Mouse (Mus musculus) midbrain, embryonic 10.5 days (tissue): ENCODE results near the gene Gm37240. TPM values are rescaled to one million over a fixed set of nuclear protein-coding genes. Genes with fewer than 3 reads are reported as not detected.

Experiments used
- DNase-seq: peaks from one replicate; pipeline ENCODE4 v3.0.0-alpha.2; 2017; ENCODE audit warnings: low spot score
- H3K27ac ChIP-seq: fragments of 300-500 bp; sonication (generic); replicated peaks from 2 replicates; pipeline ENCODE4 v1.5.1; 2016; ENCODE audit warnings: mild to moderate bottlenecking
- H3K27me3 ChIP-seq: fragments of 300-500 bp; sonication (generic); 2 replicates; pipeline ENCODE4 v1.6.1; 2016; ENCODE audit warnings: low read depth, mild to moderate bottlenecking; ENCODE audit not compliant: poor library complexity, severe bottlenecking
- H3K36me3 ChIP-seq: fragments of 300-500 bp; sonication (generic); 2 replicates; pipeline ENCODE4 v1.6.1; 2016; ENCODE audit warnings: mild to moderate bottlenecking, moderate library complexity
- H3K4me1 ChIP-seq: fragments of 300-500 bp; sonication (generic); 2 replicates; pipeline ENCODE4 v1.6.1; 2016
- H3K4me3 ChIP-seq: fragments of 300-500 bp; sonication (generic); 2 replicates; pipeline ENCODE4 v1.5.1; 2016; ENCODE audit warnings: mild to moderate bottlenecking, moderate library complexity
- H3K9me3 ChIP-seq: fragments of 300-500 bp; sonication (generic); replicated peaks from 2 replicates; pipeline ENCODE4 v1.6.1; 2016; ENCODE audit warnings: mild to moderate bottlenecking
- WGBS: fragments of 180-500 bp; shearing (Covaris S2); methylation state at CpG from one replicate; pipeline ENCODE4 v1.1.7; 2016; 5-methylcytosine and 5-hydroxymethylcytosine counted together
- polyA plus RNA-seq: library from polyadenylated mRNA; unstranded; fragments of >200 nt; fragmentation: Nextera tagmentation; extraction: Ambion mirVana; gene quantifications from 2 replicates; pipeline ENCODE4 v1.2.1, GENCODE M21; 2016

The Gm37240 gene
- polyA plus RNA-seq, 1 experiment from 2014 or later, result 0.44 TPM

DNA sequence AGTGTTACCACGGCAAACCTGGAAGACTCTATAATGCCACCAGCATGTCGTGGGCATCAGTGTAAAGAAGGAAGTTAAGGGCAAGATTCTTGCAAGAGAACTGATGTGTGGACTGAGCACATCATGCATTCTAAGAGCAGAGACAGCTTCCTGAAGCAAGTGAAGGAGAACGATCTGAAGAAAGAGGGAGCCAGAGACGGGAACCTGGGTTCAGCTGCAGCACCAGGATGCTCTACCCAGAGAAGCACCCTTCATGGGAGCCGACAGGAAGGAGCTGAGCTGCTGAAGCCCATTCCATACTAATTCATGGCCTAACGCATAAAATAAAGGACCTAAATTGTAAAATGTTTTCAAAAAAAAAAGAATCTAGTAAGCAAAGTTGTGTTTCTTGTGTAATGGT is 27.5 kb upstream of the Gm37240 start:
- no peak for DNase-seq
- 91% methylated on average over 6 of the region's 6 CpGs for WGBS
- no peak overlapping the region for H3K27ac ChIP-seq

GRCm38 (mm10) chr3:85907136-85907535 is 19.8 kb upstream of the Gm37240 start:
- Histone ChIP-seq H3K36me3 (no peaks in the 10 kb centered on the region), H3K9me3 (no peaks in the 10 kb centered on the region), H3K4me3 (no peak overlapping the region), H3K4me1 (no peaks in the 10 kb centered on the region), H3K27ac (no peak overlapping the region), H3K27me3 (no peaks in the 10 kb centered on the region)
- WGBS, result 84% methylated on average over 7 of the region's 7 CpGs
- no peak for DNase-seq

More for the DNA sequence above, 27.5 kb upstream of the Gm37240 start:
- Histone ChIP-seq H3K27me3 (no peaks in the 10 kb centered on the region), H3K4me1 (no peaks in the 10 kb centered on the region), H3K4me3 (no peak overlapping the region), H3K36me3 (no peaks in the 10 kb centered on the region), H3K9me3 (no peaks in the 10 kb centered on the region)

DNA sequence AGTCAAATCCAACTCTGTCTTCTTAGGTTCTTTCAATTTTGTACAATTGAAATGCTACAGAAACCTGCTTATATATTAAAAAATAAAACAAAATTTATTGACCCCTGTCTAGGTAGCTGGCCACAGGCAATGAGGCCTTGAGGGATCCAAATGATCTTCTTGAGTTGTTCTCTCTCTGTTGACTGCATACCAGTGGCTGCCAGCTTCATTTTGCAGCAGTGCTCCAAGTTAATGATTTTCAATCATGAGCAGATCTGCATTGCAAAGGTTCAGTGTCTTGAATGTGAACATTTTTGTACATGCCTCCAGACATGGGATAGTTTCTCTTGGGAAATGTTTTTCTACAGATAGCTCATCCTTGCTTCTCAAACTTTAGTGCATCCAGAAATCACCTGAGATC is 17.1 kb upstream of the Gm37240 start:
- Histone ChIP-seq H3K4me3 (no peak overlapping the region), H3K4me1 (no peaks in the 10 kb centered on the region), H3K27me3 (no peaks in the 10 kb centered on the region), H3K9me3 (no peaks in the 10 kb centered on the region), H3K27ac (no peak overlapping the region), H3K36me3 (no peaks in the 10 kb centered on the region)
- DNase-seq, result no peak

DNA sequence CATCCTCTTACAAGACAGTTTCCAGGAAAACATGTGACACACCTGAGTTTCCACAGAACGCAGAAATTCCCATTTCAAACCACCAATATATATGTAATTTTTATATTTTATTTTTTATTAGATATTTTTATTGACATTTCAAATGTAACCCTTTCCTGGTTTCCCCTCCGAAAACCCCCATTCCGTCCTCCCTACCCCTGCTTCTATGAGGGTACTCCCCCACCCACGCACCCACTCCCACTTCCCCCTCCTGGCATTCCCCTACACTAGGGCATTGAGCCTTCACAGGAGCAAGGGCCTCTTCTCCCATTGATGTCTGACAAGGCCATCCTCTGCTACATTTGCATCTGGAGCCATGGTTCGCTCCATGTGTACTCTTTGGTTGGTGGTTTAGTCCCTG is 7.7 kb upstream of the Gm37240 start:
- Histone ChIP-seq H3K36me3 (no peaks in the 10 kb centered on the region), H3K4me1 (no peaks in the 10 kb centered on the region), H3K4me3 (no peak overlapping the region), H3K9me3 (no peaks in the 10 kb centered on the region), H3K27me3 (no peaks in the 10 kb centered on the region), H3K27ac (no peak overlapping the region)
- no peak for DNase-seq
- WGBS, result 92% methylated on average over 5 of the region's 5 CpGs

GRCm38 (mm10) chr3:85891571-85891970 is 4.3 kb upstream of the Gm37240 start:
- H3K9me3 ChIP-seq, result no peaks in the 10 kb centered on the region
- no peak overlapping the region for H3K4me3 ChIP-seq
- H3K4me1 ChIP-seq, result peaks cover 20% of the 10 kb centered on the region
- H3K27me3 ChIP-seq, result peaks cover 29% of the 10 kb centered on the region
- H3K27ac ChIP-seq, result no peak overlapping the region
- DNase-seq, result no peak
- 68% methylated on average over 1 of the region's 1 CpGs for WGBS
- H3K36me3 ChIP-seq, result no peaks in the 10 kb centered on the region

DNA sequence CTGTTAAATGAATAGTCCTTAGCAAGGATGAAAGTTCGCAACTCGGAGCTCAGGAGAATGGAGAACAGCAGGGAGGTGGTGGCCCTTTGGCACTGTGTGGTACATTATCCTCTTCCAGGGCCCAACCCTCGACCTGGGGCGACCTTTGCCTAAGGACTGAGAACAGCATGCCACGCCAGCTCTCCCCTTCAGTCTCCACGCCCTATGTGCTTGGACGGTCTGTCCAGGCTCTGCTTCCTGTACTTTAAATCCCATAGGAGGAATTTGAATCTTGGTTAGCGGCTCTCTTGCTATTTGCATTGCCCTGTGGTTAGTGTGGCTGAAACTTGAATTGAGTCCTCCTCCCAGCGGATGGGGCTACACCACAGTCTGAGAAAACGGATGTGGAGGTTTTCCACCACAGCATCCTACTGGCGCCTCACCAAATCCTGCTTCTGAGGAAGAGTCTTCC is 928 bp upstream of the Gm37240 start:
- Histone ChIP-seq H3K36me3 (no peaks in the 10 kb centered on the region), H3K4me1 (peaks cover 22% of the 10 kb centered on the region), H3K27me3 (peaks cover 46% of the 10 kb centered on the region), H3K9me3 (no peaks in the 10 kb centered on the region), H3K27ac (no peak overlapping the region), H3K4me3 (peak overlapping the region; percentile 67)
- 6% methylated on average over 11 of the region's 11 CpGs for WGBS
- peak; percentile 33 for DNase-seq

- no peak for DNase-seq
- H3K4me3 ChIP-seq, result peak overlapping the region; percentile 67
- H3K27me3 ChIP-seq, result peaks cover 46% of the 10 kb centered on the region
- 3% methylated on average over 22 of the region's 22 CpGs for WGBS
- peaks cover 22% of the 10 kb centered on the region for H3K4me1 ChIP-seq
- H3K9me3 ChIP-seq, result no peaks in the 10 kb centered on the region
- no peaks in the 10 kb centered on the region for H3K36me3 ChIP-seq
- peak overlapping the region; percentile 58; the same call in 1 of the 2 replicates for H3K27ac ChIP-seq
Observed at GRCm38 (mm10) chr3:85886636-85887238, 581 bp downstream of the Gm37240 start.

GRCm38 (mm10) chr3:85885906-85886305 is 1.4 kb downstream of the Gm37240 start:
- Histone ChIP-seq H3K27me3 (peaks cover 46% of the 10 kb centered on the region), H3K4me1 (peaks cover 22% of the 10 kb centered on the region), H3K9me3 (no peaks in the 10 kb centered on the region), H3K36me3 (no peaks in the 10 kb centered on the region), H3K27ac (no peak overlapping the region), H3K4me3 (no peak overlapping the region)
- 50% methylated on average over 1 of the region's 1 CpGs for WGBS
- no peak for DNase-seq

DNA sequence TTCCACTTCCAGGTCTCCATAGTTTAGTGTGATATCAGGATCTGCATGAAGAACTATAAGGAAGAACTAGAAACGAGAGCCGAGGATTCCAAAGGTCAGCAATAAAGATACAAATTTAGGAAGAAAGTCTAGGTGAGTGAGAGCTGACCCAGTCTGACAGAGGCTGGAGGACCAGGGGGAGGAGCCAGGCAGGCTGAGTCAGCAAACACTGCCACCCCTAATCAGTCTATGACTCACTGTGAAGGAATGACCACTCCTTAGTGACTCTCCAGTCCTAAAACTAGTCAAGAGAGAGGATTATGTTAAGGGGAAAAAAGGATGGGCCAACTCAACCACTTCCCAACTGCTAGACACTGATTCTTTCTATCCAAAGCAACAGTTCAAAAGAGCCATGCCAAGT is 6.6 kb downstream of the Gm37240 start:
- H3K4me3 ChIP-seq, result no peak overlapping the region
- no peak for DNase-seq
- H3K27me3 ChIP-seq, result peaks cover 8% of the 10 kb centered on the region
- H3K4me1 ChIP-seq, result no peaks in the 10 kb centered on the region
- H3K27ac ChIP-seq, result no peak overlapping the region
- no peaks in the 10 kb centered on the region for H3K36me3 ChIP-seq
- H3K9me3 ChIP-seq, result no peaks in the 10 kb centered on the region
- 97% methylated on average over 2 of the region's 2 CpGs for WGBS

- peaks cover 2% of the 10 kb centered on the region for H3K27me3 ChIP-seq
- no peak overlapping the region for H3K4me3 ChIP-seq
- H3K9me3 ChIP-seq, result no peaks in the 10 kb centered on the region
- DNase-seq, result no peak
- WGBS, result 93% methylated on average over 8 of the region's 8 CpGs
- no peaks in the 10 kb centered on the region for H3K36me3 ChIP-seq
- no peaks in the 10 kb centered on the region for H3K4me1 ChIP-seq
- no peak overlapping the region for H3K27ac ChIP-seq
Observed at GRCm38 (mm10) chr3:85880068-85880467, 7.2 kb downstream of the Gm37240 start.

DNA sequence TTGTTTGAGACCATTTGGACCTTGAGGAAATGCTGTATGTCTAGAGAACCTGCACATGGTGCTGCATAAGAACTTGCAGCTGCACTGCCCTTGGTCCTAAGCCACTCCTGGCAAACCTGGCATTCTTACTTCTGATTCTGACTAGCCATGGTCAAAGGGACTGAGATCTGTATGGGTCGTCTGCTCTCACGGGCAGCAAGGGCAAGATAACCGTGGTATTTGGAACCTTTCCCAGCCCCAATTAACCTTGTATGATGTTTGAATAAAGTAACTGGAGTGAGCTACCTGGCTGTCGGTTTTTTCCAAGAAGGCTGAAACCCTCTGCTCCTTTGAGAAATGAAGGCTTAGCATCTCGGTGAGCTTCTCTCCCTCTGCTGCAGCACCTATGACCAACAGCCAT is 8.4 kb downstream of the Gm37240 start:
- H3K4me3 ChIP-seq, result no peak overlapping the region
- H3K4me1 ChIP-seq, result no peaks in the 10 kb centered on the region
- H3K9me3 ChIP-seq, result no peaks in the 10 kb centered on the region
- no peak for DNase-seq
- H3K27me3 ChIP-seq, result no peaks in the 10 kb centered on the region
- H3K27ac ChIP-seq, result no peak overlapping the region
- H3K36me3 ChIP-seq, result no peaks in the 10 kb centered on the region
- WGBS, result 89% methylated on average over 5 of the region's 5 CpGs

DNA sequence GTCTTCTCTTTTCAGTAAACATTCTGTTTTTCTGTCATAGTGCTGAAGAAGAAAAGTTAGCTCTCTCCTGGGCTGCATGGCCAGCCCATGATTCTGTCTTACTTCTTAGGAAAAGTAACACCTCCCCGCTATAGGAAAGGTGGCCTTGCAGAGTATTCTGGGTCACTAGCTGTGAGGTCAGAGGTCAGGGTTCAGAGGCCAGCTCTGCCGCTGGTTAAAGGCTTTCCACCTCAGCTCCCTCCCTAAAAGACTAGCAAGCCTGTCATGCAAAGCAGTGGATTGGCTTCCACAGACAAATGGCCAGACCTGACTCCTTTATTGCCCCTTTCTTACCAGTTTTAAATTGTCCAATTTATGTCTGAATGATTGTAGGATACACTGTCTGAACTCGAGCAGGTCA is 23.3 kb downstream of the Gm37240 start:
- WGBS, result 14% methylated on average over 3 of the region's 3 CpGs
- no peaks in the 10 kb centered on the region for H3K27me3 ChIP-seq
- H3K36me3 ChIP-seq, result no peaks in the 10 kb centered on the region
- no peak overlapping the region for H3K27ac ChIP-seq
- no peak for DNase-seq
- H3K4me1 ChIP-seq, result peaks cover 6% of the 10 kb centered on the region
- H3K9me3 ChIP-seq, result peaks cover 6% of the 10 kb centered on the region; the same call in 1 of the 2 replicates
- H3K4me3 ChIP-seq, result no peak overlapping the region

DNA sequence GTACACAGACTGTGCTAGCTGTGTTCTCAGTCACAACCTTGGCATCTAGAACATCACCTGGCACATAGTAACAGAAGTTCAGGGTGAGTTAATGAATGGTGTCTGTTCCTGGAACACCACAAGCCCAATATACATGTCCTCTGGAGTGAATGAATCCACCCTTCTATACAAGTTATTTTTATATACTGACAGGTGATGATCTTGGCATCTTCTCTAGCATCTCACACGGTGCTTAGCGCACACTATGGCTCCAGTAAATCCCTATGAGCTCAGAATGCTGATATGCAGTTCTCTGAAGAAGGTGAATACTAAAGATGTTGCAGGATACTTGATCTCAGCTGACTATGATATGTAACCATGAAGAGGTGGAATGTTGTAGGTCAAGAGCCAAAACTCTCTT is 24.4 kb downstream of the Gm37240 start:
- no peak overlapping the region for H3K4me3 ChIP-seq
- WGBS, result 89% methylated on average over 2 of the region's 2 CpGs

DNA sequence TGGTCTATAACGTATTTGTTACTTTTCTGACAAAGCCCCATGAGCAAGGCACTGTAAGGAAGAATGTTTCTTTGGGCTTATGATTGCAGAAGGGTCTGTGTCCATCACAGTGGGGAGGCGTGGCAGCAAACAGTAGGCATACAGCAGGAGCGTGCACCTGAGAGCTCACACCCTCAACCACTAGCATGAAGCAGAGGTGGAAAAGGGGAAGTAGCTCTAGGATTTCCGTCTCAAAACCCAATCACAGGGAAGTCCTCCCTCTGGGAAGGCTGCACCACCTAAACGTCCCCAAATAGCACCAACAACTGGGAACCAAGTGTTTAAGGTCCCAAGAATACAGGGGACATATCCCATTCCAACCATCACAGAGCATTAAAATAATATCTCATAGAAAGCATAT is 26.3 kb downstream of the Gm37240 start:
- WGBS, result 83% methylated on average over 5 of the region's 5 CpGs
- Histone ChIP-seq H3K27me3 (no peaks in the 10 kb centered on the region), H3K4me1 (peaks cover 19% of the 10 kb centered on the region), H3K27ac (no peak overlapping the region), H3K9me3 (no peaks in the 10 kb centered on the region), H3K4me3 (no peak overlapping the region), H3K36me3 (no peaks in the 10 kb centered on the region)
- DNase-seq, result no peak

More for the DNA sequence above, 24.4 kb downstream of the Gm37240 start:
- H3K9me3 ChIP-seq, result no peaks in the 10 kb centered on the region
- H3K4me1 ChIP-seq, result peaks cover 13% of the 10 kb centered on the region
- no peaks in the 10 kb centered on the region for H3K36me3 ChIP-seq
- H3K27ac ChIP-seq, result no peak overlapping the region
- no peaks in the 10 kb centered on the region for H3K27me3 ChIP-seq
- DNase-seq, result no peak
